Mouse (Mus musculus) left cerebral cortex, postnatal 36 days (tissue): ENCODE data around the gene Myh10. TPM values are rescaled to one million over a fixed set of nuclear protein-coding genes. Genes with fewer than 3 reads are reported as not detected.
"Not testable (repeated sequence)": the region's sequence is repeated elsewhere in the genome, so short reads cannot be mapped to it uniquely, and the experiment has no call there.

Experiments
- DNase-seq, 2 experiments: peaks; one replicate each; pipeline ENCODE4 v3.0.0; 2021 to 2022; ENCODE audit warnings: low spot score in 2 of 2, mixed read lengths in 1 of 2
- intact Hi-C: fragments of 180-260 bp; cut with DNase I; formaldehyde crosslinking; loops from one replicate; pipeline ENCODE4 v1.15.1; 2025
- total RNA-seq, 2 experiments: library from RNA; stranded (reverse); gene quantifications; 2 replicates each; pipeline ENCODE4 v1.2.3; 2021

Gene Myh10
- total RNA-seq, 2 experiments from 2014 or later, result 198 to 218 TPM

DNA sequence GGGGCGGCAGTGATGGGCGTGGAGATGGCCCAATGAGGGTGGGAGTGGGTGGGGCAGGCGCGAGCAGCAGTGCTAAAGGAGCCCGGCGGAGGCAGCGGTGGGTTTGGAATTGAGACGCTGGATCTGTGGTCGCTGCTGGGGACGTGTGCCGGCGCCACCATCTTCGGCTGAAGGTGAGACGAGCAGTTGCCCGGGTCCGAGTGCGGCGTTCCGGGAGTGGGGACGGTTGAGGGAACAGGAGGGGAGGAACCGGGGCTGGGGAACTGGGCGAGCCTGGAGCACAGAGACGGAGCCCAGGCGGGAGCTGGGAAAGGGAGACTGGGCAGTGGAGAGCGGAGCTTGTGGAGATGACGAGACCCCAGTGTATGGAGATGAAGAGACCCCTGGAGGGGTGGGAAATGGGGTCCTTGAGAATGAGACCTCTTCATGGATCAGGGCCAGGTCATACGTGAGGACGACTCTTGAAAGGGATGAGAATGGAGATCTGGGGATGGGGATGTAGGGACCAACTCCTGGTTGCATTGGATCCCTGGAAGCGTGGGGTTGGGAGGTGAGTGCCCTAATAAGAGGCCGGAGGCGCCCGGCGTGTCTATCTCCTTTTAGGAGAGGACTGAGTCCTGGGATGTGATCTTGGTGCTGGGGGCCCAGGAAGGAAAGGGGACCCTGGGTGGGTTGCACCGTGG is 792 bp downstream of the Myh10 start:
- intact Hi-C loops, result loop anchor here (5.0 kb wide), 2 partner anchors 70 to 105 kb away; partner anchors contain the start of gene Ccdc42
- DNase-seq, result no peak

DNA sequence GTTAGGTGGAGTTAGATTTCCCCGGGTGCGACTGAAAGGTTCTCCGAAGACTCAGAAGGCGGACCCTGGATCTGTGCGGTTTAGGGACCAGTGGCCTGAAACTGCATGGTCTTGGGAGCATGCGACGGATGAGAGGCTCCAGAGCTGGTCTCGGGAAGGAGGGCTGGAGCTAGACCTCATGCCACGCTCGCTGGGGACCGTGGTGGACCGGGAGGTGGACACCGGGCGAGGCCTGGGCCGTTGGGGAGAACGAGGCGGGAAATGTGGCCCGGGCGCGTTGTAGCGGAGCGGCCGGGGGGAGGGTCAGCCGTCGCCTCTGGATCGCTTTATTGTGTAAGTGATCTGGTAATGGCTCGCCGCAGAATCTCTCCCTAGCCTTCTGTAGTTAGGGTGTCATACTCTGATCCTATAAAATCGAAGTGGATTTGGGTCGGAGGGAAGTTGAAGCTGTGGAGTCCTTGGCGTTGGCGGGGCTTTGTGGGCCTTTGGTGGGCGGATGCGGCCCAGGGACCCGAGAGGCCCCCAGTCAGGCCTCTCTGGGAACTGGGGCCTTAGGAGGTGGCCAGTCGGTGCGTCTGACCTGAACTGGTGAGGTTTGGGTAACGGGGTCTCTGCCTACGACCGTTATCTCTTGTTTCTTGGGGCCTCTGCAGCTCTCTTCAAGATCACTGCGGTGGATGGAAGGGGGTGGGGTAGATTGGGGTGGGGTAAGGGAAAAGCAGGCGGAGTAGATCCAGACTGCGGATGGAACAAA is 1.5 kb downstream of the Myh10 start:
- intact Hi-C loops, result loop anchor here (5.0 kb wide), 2 partner anchors 71 to 106 kb away; partner anchors contain the start of gene Ccdc42
- DNase-seq, result peak; percentile 48 to 50

DNA sequence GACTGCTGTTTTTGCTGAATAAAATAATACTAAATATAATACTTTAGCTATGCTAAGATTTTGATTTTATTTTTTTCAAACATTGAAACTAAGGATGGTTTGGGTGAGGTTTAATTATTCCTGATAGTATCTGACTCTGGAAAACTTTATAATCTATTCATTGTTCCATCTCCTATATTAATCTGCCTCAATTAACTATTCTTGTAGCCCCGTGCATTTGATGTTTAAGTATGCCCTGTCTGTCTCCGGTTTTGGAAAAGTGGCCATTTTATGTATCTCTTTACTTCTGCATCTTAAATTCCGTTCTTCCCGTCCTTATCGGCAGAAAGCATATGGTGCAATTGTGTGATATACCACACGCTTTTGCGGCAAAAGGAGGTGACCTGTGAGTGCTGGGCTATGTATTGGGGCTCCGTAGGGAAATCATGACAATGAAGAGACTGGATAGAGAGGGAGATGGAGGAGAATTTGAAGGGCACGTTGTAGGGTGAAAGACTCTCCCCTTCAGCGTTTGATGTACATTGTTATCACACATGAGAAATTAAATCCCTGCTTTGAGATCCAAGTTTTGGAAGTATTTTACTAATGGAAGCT is 2.2 kb downstream of the Myh10 start:
- no peak for DNase-seq
- intact Hi-C loops, result loop anchor here (5.0 kb wide), 2 partner anchors 71 to 106 kb away; partner anchors contain the start of gene Ccdc42

DNA sequence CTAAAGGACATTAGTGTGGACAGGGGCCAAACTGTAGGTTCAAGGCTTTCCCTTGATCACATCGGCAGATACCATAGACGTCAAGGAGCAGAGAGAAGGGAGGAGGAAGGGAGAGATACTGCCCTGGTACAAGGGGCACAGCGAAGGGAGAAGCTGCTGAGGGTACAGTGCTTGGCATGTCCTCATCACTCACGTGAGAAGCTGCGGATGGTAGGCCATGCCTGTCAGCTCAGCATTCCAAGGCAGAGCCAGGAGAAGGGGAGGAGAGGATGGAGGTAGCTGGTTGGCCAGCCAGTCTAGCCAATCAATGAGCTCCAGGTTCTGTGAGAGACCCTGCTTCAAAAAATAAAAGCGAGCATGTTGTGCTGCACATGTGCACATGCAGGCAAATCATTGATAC is 11.0 kb downstream of the Myh10 start:
- intact Hi-C loops, result no loop called here
- DNase-seq, result no peak

DNA sequence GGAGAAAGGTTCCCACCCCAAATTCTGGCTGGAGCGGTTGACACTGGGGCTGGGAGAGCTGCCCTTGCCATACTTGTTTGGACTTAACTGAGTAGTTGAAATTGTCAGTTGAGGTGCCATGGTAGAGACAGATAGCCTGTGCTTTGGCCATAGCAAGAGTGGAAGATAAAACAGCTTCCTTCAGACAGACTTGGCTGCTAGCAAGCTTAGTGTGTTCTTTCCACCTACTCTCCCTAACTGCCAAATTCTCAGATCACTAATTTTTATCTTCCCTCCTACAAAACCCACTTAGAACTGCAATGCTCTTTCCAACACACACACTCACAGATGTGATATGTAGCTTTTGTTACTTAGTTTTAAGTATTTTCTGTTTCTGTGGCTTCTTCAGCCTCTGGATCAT is 12.0 kb downstream of the Myh10 start:
- intact Hi-C loops, result no loop called here
- DNase-seq, result no peak

DNA sequence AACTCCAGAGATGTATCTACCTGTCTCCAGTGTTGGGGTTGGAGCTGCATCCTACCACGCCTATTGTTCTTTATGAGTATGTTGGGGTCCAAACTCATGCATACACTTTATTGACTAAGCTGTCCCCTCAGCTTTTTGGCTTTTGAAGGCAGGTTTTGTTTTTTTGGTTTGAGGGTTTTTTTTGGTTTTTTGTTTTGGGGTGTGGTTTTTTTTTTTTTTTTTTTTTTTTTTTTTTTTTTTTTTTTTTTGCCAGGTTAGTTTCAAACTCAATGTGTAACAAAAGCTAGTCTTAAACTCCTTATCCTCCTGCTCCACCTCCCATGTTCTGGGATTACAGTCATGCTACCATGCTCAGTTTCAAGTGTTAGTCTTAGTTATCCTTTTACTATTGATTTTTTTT is 12.9 kb downstream of the Myh10 start:
- DNase-seq, result no peak
- intact Hi-C loops, result no loop called here

DNA sequence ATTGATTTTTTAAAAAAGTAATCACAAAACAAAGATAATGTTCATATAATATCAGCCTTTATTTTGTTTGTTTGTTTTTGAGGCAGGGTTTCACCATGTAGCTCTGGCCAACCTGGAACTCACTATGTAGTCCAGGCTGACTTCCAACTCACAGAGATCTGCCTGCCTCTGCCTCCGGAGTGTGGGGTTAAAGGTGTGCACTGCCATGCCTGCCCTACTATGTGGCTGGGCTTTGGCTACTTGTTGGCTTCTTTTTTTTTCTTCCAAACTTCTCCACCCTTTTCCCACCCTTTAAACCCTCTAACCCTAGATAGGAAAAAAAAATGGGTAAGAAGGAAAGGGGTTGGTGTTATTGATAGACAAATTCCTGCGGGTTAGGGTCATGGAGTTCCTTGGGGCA is 13.5 kb downstream of the Myh10 start:
- intact Hi-C loops, result no loop called here
- no peak for DNase-seq

DNA sequence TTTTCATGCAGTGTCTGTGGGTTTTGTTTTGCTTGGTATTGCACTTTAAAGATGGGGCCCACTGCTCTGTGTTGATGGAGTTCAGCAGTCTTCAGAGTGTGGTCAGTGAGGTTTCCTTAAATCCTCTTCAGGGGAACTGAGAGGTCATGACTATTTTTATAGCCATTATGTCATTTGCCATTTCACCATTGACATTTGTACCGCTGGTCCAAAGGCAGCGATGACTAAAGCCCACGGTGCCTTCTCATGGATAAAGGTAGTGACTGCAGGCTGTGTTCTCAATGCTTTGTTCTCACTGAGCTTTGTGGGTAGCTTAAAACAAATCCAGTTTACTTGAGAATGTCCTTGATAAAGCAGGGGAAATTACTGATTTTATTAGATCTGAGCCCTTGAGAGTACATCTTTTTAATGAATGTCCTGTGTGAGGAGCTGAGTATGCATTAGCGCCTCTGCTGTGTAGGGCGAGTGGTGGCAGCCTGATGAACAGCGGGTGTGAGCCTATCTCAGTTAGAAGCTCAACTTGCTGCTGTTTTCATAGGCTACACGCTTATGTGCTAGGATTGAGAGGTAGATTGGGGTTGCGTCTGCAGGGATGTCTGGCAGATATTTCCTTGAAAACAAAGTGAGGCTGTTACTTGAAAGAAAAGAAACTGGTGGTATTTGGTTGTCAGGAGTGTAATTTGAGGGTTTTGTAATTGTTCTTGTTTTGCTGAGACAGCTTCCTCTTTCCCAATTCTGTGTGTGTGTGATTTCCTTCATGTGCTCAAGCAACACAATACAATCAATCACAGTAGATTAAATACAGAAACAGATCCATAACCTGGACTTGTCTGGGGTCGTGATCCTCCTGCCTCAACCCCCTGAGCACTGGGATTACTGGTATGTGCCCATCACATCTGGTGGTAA is 15.4 kb downstream of the Myh10 start:
- no peak for DNase-seq
- intact Hi-C loops, result no loop called here

DNA sequence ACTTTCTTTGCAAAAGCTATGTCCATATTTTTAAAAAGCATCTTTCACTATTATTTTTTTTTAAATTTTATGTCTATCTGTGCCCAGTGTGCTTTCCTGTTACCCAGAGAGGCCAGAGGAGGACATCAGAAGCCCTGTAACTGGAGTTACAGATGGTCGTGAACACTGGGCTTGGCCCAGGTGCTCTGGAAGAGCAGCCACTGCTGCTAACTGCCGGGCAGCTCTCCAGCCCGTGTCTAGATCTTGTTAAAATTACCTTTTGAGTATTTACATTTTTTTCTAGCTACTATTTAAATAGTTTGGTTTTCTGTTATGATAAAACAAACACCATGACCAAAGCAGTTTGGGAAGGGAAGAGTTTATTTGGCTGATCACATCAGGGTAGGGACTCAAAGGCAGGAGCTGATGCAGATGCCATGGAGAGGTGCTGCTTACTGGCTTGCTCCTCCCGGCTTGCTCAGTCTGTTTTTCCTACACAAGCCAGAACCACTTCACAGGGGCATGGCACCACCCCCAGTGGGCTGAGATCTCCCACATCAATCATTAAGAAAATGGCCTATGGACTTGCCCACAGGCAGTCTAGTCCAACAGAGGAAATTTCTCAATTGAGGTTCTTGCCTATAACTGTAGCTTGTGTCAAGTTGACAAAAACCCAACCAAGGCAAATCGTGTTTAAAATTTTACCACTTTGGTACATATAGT is 16.7 kb downstream of the Myh10 start:
- no peak for DNase-seq
- intact Hi-C loops, result no loop called here

DNA sequence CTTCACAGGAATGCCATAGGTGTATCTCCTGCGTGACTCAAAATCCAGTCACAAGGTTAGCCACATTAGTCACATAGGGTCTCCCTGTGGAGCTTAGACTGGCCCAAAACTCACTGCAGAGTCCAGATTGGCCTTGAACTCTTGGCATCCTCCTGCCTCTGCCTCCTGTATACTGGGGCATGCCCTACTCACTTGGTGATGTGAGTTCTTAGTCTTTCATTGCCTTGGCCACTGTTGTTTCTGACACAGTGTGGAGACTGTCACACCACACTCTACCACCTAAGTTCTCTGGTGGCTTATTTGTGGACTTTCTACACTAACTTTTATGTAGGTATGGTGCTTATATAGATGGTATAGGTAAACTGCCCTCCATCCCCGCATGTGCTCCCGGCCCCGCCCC is 24.8 kb downstream of the Myh10 start:
- DNase-seq, result no peak
- intact Hi-C loops, result no loop called here

DNA sequence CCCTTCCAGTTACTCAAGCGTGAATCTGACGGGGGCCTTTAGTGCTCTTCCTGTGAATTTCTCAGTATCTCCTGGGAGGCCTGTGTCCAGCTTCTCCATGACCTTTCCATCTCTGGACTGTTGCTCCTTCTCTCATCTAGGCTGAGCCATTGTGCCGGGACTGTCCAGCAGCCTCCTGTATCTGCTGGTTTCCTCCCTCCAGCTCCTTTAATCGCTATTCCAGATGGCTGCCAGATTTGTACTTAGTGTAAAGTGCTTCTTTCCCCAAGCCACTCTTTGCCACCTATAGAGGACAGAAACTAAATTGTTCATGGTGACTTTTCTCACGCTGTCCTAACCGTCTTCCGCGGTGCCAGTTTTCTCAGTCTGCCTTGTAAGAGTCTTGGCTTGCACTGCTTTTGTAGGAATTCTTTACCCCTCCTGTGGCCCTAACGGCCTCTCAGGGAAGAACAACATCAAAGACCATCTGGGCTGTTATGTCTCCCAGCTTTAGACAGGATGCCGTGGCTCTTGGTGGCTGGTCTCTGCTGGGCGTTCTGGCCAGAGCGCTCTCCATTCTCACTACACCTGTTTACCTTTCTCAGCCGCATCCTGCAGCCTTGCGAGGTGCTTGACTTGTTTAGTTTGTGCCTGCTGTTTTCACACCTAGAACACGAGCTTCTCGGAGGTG is 25.9 kb downstream of the Myh10 start:
- intact Hi-C loops, result no loop called here
- DNase-seq, result no peak

DNA sequence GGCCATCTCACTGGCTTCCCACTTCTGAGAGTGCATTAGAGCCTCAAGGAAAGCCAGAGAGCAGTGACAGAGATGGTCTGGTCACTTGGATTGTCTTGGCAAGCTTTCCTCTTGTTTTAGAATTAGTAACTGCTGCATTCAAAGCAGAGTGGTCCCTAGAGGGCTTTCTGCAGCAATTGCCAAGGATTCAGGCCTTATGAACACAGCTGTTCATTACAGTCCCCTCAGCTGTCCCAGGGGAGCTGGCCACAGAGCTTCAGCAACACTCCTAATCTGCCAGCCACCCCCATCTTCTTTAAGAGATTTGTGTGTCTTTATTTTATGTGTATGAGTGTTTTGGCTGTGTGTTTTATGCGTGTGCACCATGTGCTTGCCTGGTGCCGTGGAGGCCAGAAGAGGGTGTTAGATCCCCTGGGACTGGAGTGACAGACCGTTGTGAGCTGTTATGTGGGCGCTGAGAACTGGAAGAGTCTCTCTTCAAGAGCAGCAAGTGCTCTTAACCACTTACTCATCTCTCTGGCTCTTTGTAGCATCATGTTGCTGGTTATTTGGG is 27.8 kb downstream of the Myh10 start:
- intact Hi-C loops, result no loop called here
- no peak for DNase-seq

DNA sequence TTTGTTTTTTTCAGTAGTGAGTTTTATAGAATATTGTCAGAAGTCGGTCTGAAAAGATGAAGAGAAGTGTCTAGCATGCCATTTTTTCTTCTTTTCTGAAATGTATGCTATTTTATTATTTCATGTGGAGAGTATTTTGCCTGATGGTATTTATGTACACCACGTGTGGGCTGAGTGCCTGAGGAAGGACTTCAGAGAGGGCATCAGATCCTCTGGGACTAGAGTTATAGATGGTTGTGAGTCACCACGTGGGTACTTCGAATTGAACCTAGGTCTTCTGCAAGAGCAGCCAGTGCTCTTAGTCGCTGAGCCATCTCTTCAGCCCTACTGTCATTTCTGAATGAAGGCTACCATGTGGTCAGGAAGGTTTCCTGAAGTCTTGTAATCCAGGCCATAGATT is 28.4 kb downstream of the Myh10 start:
- intact Hi-C loops, result no loop called here
- DNase-seq, result no peak

DNA sequence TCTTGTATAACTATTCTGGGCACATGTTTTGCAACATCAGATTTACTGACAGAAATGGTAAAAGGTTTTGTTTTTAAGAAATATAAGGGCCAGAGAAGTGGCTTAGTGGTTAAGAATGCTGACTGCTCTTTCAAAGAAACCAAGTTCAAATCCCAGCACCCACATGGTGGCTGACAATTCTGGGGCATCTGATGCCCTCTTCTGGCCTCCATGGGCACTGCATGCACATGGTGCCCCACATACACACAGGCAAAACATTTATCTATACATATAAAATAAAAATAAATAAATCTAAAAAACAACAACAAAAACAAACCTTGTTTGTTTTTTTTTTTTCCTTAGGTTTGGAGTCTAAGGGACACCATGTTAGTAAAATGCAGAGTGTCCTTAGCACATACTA is 32.8 kb downstream of the Myh10 start:
- no peak for DNase-seq
- intact Hi-C loops, result no loop called here

DNA sequence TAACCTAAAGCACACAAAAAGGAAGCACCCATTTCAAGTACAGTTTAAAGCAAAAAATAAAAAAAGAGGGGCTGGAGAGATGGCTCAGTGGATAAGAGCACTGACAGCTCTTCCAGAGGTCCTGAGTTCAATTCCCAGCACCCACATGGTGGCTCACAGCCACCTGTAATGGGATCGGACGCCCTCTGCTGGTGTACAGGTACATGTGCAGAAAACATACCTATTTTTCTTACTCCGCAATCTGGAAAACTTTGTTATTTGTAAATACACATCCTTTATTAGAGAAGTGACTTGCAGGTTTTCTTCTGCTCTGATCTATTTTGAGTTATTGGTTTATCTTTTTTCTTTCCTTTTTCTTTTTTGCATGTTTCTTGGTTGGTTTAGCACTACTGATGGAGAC is 37.3 kb downstream of the Myh10 start:
- intact Hi-C loops, result no loop called here

DNA sequence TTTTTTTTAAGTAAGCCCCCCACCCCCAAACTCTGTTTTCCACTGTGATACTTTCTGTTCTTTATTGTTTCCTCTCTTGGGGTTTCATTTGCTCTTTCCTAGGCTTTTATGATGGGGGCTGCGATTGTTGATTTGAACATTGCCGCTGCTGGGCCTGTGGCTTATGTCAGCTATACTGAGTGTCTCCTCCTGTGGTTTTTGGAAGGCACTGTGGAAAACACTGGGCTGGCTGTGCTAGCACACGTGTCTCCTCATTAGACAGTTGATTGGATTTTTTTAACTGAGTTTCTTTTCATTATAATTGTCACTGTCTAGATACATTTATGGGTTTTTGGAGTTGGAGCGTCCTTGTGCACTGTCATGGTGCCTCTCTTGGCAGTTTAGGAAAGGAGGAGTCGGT is 39.4 kb downstream of the Myh10 start:
- DNase-seq, result no peak
- intact Hi-C loops, result no loop called here

More for the DNA sequence above, 37.3 kb downstream of the Myh10 start:
- no peak for DNase-seq

DNA sequence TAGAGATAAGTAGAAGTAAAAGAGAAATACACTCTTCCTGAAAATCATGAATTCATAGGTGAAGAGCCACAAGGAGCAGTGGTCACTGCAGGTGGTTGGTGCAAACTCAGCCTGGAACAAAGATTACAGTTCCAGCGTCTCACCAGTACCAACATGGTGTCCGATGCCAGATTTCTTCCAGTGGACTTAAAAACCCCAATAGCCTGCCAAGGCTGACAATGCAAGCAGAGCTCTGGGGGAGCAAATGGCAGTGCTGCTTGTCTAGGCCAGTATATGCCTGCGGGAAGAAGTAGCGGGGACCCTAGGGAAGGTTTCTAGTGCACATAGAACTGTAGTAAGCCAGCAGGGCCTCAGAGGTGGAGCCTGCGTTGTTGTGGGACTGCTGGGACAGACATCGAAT is 40.7 kb downstream of the Myh10 start:
- intact Hi-C loops, result no loop called here
- DNase-seq, result no peak

DNA sequence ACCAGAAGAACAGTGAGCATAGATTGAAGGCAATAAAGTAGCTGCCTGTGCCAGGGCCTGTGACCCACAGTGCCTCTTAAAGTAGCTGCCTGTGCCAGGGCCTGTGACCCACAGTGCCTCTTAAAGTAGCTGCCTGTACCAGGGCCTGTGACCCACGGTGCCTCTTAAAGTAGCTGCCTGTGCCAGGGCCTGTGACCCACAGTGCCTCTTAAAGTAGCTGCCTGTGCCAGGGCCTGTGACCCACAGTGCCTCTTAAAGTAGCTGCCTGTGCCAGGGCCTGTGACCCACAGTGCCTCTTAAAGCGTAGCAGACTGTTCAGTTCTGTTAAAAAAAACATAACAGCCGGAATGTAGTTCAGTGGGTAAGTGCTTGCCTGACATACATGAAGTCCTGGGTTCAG is 42.0 kb downstream of the Myh10 start:
- intact Hi-C loops, DNase-seq: not testable (repeated sequence)
